Mouse (Mus musculus): ENCODE measurements around the gene Apol8.
"Not testable (repeated sequence)": the region's sequence is repeated elsewhere in the genome, so short reads cannot be mapped to it uniquely, and the experiment has no call there.

GRCm38 (mm10) chr15:77724208-77724911 lies 32.4 kb downstream of the Apol8 start:
- TF ChIP-seq CTCF (IDR thresholded peaks at IDR 0.05; ENCODE audit: extremely low read depth, insufficient read depth, insufficient read length, insufficient replicate concordance); POLR2A (IDR thresholded peaks at IDR 0.05; ENCODE audit: low read depth, low read length): not testable (repeated sequence)
